Mouse (Mus musculus): Measurements from ENCODE around the gene Rnf126. TPM values are rescaled to one million over a fixed set of nuclear protein-coding genes. Genes with fewer than 3 reads are reported as not detected.

Rnf126 gene
- polyA plus RNA-seq, 1 experiment from 2014 or later, result 92.3 TPM

GRCm38 (mm10) chr10:79745411-79745810, 21.3 kb downstream of the Rnf126 start:
- Histone ChIP-seq H3K9me3 (replicated peaks; ENCODE audit: control insufficient read depth, low read length, poor library complexity, severe bottlenecking) (peaks cover 4% of the 10 kb centered on the region; the same call in 1 of the 2 replicates), H3K9ac (ENCODE audit: low read depth, low read length) (0 out of 2 replicates have a peak overlapping the region, but pooled peaks have one; percentile 60), H3K4me2 (ENCODE audit: low read length) (peak overlapping the region; percentile 82), H3K27ac (ENCODE audit: low read length) (no peak overlapping the region), H3K36me3 (ENCODE audit: control insufficient read depth, insufficient read depth, low read length) (peaks cover 20% of the 10 kb centered on the region), H3K4me3 (ENCODE audit: low read depth, low read length) (peak overlapping the region; percentile 55), H3K4me1 (ENCODE audit: control insufficient read depth, insufficient read depth, low read length) (peaks cover 12% of the 10 kb centered on the region), H3K27me3 (ENCODE audit: control insufficient read depth, insufficient read depth, low read depth, low read length) (no peaks in the 10 kb centered on the region)
- no peak for ATAC-seq
- 94% methylated on average over 3 of the region's 3 CpGs for WGBS

DNA sequence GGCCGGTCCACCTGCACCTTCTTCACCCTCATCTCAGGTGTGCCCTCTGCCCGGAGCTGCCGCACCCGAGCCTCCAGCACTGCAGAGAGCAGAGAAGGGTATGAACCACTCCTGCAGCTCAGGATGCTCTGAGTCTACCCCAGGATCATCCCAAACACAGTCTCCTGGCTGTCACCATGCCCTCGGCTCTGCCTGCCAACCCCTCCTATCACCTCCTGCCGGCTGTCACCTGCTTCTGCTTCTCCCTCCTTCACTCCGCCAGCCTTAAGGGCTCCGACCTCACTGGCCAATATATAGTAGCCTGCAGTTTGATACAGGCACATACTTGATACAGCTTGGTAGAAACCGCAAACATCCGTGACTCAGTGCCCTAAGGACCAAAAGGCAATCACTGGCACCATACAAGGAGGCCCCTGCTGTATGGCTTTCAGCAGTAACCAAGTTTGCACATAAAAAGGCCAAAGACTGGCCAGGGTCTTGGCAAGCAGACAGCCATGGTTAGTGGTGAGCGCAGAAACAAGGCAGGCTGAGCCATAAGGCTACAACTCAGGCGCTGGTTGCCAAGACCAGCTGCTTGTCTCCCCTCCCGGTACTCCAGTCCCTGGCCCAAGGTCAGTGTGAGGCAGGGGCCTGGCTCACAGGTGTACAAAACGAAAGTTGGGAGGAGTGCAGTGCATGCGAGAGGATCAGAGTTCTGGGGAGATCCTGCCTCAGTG, 22.9 kb downstream of the Rnf126 start:
- Histone ChIP-seq H3K4me1 (ENCODE audit: control insufficient read depth, insufficient read depth, low read length) (peaks cover 12% of the 10 kb centered on the region), H3K27me3 (ENCODE audit: control insufficient read depth, insufficient read depth, low read depth, low read length) (no peaks in the 10 kb centered on the region), H3K36me3 (ENCODE audit: control insufficient read depth, insufficient read depth, low read length) (peaks cover 36% of the 10 kb centered on the region), H3K9me3 (replicated peaks; ENCODE audit: control insufficient read depth, low read length, poor library complexity, severe bottlenecking) (peaks cover 20% of the 10 kb centered on the region), H3K9ac (ENCODE audit: low read depth, low read length) (no peak overlapping the region), H3K4me3 (ENCODE audit: low read depth, low read length) (no peak overlapping the region), H3K27ac (ENCODE audit: low read length) (no peak overlapping the region), H3K4me2 (ENCODE audit: low read length) (no peak overlapping the region)
- 94% methylated on average over 15 of the region's 15 CpGs for WGBS
- ATAC-seq, result no peak

- no peak overlapping the region for H3K4me2 ChIP-seq (ENCODE audit: low read length)
- no peak for ATAC-seq
- no peak overlapping the region for H3K9ac ChIP-seq (ENCODE audit: low read depth, low read length)
- WGBS, result 93% methylated on average over 11 of the region's 11 CpGs
- H3K4me3 ChIP-seq (ENCODE audit: low read depth, low read length), result no peak overlapping the region
- H3K27me3 ChIP-seq (ENCODE audit: control insufficient read depth, insufficient read depth, low read depth, low read length), result no peaks in the 10 kb centered on the region
- H3K27ac ChIP-seq (ENCODE audit: low read length), result no peak overlapping the region
- H3K9me3 ChIP-seq (replicated peaks; ENCODE audit: control insufficient read depth, low read length, poor library complexity, severe bottlenecking), result peaks cover 24% of the 10 kb centered on the region
- peaks cover 12% of the 10 kb centered on the region for H3K4me1 ChIP-seq (ENCODE audit: control insufficient read depth, insufficient read depth, low read length)
- peaks cover 43% of the 10 kb centered on the region for H3K36me3 ChIP-seq (ENCODE audit: control insufficient read depth, insufficient read depth, low read length)
Measured at GRCm38 (mm10) chr10:79743161-79743560, 23.6 kb downstream of the Rnf126 start.

GRCm38 (mm10) chr10:79740863-79741262, 25.9 kb downstream of the Rnf126 start:
- H3K36me3 ChIP-seq (ENCODE audit: control insufficient read depth, insufficient read depth, low read length), result peaks cover 66% of the 10 kb centered on the region
- no peaks in the 10 kb centered on the region for H3K27me3 ChIP-seq (ENCODE audit: control insufficient read depth, insufficient read depth, low read depth, low read length)
- 52% methylated on average over 11 of the region's 11 CpGs for WGBS
- peaks cover 7% of the 10 kb centered on the region for H3K4me1 ChIP-seq (ENCODE audit: control insufficient read depth, insufficient read depth, low read length)
- H3K9me3 ChIP-seq (replicated peaks; ENCODE audit: control insufficient read depth, low read length, poor library complexity, severe bottlenecking), result peaks cover 30% of the 10 kb centered on the region
- H3K4me3 ChIP-seq (ENCODE audit: low read depth, low read length), result no peak overlapping the region
- H3K27ac ChIP-seq (ENCODE audit: low read length), result no peak overlapping the region
- H3K4me2 ChIP-seq (ENCODE audit: low read length), result no peak overlapping the region
- no peak for ATAC-seq
- H3K9ac ChIP-seq (ENCODE audit: low read depth, low read length), result no peak overlapping the region

DNA sequence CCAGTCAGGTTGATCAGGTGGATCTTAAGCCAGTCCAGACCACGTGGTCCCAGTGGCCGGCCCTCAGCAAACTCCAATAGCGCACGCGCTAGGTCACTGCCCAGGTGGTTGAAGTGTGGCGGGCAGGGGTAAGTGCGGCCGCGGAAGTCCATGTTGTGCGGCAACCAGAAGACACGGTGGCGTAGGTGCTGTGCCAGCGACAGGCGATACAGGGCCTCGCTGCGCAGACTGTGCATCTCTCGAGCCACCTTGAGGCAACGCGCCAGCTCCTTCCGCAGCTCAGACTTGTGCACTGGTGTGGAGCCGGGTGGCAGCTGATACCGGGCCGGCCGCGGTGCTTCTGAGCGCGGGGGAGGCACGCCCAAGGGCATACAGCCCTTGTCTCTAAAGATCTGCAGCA, 27.5 kb downstream of the Rnf126 start:
- Histone ChIP-seq H3K4me2 (ENCODE audit: low read length) (no peak overlapping the region), H3K4me3 (ENCODE audit: low read depth, low read length) (no peak overlapping the region), H3K4me1 (ENCODE audit: control insufficient read depth, insufficient read depth, low read length) (no peaks in the 10 kb centered on the region), H3K27ac (ENCODE audit: low read length) (no peak overlapping the region), H3K9ac (ENCODE audit: low read depth, low read length) (no peak overlapping the region), H3K36me3 (ENCODE audit: control insufficient read depth, insufficient read depth, low read length) (peaks cover 79% of the 10 kb centered on the region), H3K9me3 (replicated peaks; ENCODE audit: control insufficient read depth, low read length, poor library complexity, severe bottlenecking) (peaks cover 31% of the 10 kb centered on the region), H3K27me3 (ENCODE audit: control insufficient read depth, insufficient read depth, low read depth, low read length) (no peaks in the 10 kb centered on the region)
- ATAC-seq, result no peak
- 96% methylated on average over 28 of the region's 28 CpGs for WGBS

DNA sequence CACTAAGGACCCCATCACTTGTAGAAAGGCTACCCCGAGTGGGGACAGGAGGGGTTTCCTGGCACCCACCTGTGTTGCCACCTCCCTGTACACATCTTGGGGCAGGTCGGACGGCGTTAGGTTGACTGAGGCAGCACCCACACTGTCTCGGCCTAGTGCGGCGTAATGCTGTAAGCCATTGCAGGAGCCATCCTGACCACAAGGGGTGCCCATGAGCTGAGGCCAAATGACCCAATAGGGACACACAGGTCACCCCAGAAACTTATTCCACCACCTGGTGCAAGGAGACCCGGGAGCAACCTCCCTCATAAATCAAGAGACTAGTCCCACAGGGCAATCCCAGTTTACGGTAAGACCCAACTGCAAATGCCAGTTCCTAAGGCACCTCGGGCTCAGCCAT, 28.5 kb downstream of the Rnf126 start:
- H3K4me3 ChIP-seq (ENCODE audit: low read depth, low read length), result no peak overlapping the region
- no peak for ATAC-seq
- H3K4me2 ChIP-seq (ENCODE audit: low read length), result no peak overlapping the region
- H3K36me3 ChIP-seq (ENCODE audit: control insufficient read depth, insufficient read depth, low read length), result peaks cover 78% of the 10 kb centered on the region
- H3K9ac ChIP-seq (ENCODE audit: low read depth, low read length), result no peak overlapping the region
- H3K9me3 ChIP-seq (replicated peaks; ENCODE audit: control insufficient read depth, low read length, poor library complexity, severe bottlenecking), result peaks cover 31% of the 10 kb centered on the region
- no peak overlapping the region for H3K27ac ChIP-seq (ENCODE audit: low read length)
- no peaks in the 10 kb centered on the region for H3K4me1 ChIP-seq (ENCODE audit: control insufficient read depth, insufficient read depth, low read length)
- 85% methylated on average over 10 of the region's 10 CpGs for WGBS
- H3K27me3 ChIP-seq (ENCODE audit: control insufficient read depth, insufficient read depth, low read depth, low read length), result no peaks in the 10 kb centered on the region

DNA sequence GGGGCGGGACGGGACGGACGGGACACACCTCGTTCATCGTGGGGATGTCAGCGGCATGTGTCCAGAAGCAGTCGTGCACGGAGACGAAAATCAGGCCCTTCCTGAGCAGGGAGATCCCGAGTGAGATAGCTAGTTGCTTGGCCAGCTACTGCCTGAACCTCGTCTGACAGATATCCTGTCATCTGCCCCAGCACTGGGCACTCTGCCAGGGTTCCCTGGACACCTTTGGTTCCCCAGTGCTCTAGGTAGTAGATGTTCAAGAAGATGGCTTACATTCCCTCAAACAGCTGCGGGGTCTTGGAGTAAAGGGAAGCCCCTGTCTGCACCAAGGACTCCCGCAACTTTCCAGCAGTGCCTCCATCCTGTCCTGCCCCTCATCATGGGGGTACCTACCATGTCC, 30.0 kb downstream of the Rnf126 start:
- H3K36me3 ChIP-seq (ENCODE audit: control insufficient read depth, insufficient read depth, low read length), result peaks cover 84% of the 10 kb centered on the region
- no peak overlapping the region for H3K4me2 ChIP-seq (ENCODE audit: low read length)
- no peak for ATAC-seq
- H3K4me1 ChIP-seq (ENCODE audit: control insufficient read depth, insufficient read depth, low read length), result no peaks in the 10 kb centered on the region
- 89% methylated on average over 13 of the region's 14 CpGs for WGBS
- H3K27me3 ChIP-seq (ENCODE audit: control insufficient read depth, insufficient read depth, low read depth, low read length), result no peaks in the 10 kb centered on the region
- H3K9me3 ChIP-seq (replicated peaks; ENCODE audit: control insufficient read depth, low read length, poor library complexity, severe bottlenecking), result peaks cover 31% of the 10 kb centered on the region
- no peak overlapping the region for H3K4me3 ChIP-seq (ENCODE audit: low read depth, low read length)
- H3K9ac ChIP-seq (ENCODE audit: low read depth, low read length), result no peak overlapping the region
- no peak overlapping the region for H3K27ac ChIP-seq (ENCODE audit: low read length)

DNA sequence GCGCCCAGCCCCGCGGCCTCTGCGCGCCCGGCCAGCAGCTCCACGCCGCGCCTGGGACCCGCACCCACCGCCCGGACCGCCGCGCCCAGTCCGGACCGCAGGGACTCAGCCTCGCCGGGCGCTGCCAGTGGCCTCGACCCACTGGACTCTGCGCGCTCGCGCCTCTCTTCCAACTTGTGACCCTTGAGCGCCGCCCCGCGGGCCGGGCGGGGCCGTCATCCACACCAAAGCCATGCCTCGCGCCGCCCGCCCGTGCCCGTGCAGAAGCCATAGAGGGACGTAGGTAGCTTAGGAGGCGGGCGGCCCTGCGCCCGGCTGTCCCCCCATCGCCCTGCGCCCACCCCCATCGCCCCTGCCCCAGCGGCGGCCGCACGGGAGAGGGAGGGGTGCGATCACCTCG, 31.4 kb downstream of the Rnf126 start:
- ATAC-seq, result no peak
- H3K27me3 ChIP-seq (ENCODE audit: control insufficient read depth, insufficient read depth, low read depth, low read length), result no peaks in the 10 kb centered on the region
- H3K9ac ChIP-seq (ENCODE audit: low read depth, low read length), result no peak overlapping the region
- 32% methylated on average over 42 of the region's 52 CpGs for WGBS
- peaks cover 27% of the 10 kb centered on the region for H3K9me3 ChIP-seq (replicated peaks; ENCODE audit: control insufficient read depth, low read length, poor library complexity, severe bottlenecking)
- no peak overlapping the region for H3K4me2 ChIP-seq (ENCODE audit: low read length)
- H3K4me3 ChIP-seq (ENCODE audit: low read depth, low read length), result no peak overlapping the region
- no peaks in the 10 kb centered on the region for H3K4me1 ChIP-seq (ENCODE audit: control insufficient read depth, insufficient read depth, low read length)
- H3K36me3 ChIP-seq (ENCODE audit: control insufficient read depth, insufficient read depth, low read length), result peaks cover 71% of the 10 kb centered on the region
- H3K27ac ChIP-seq (ENCODE audit: low read length), result no peak overlapping the region

GRCm38 (mm10) chr10:79733847-79734246, 32.9 kb downstream of the Rnf126 start:
- 97% methylated on average over 15 of the region's 15 CpGs for WGBS
- H3K27ac ChIP-seq (ENCODE audit: low read length), result no peak overlapping the region
- H3K4me2 ChIP-seq (ENCODE audit: low read length), result no peak overlapping the region
- H3K4me1 ChIP-seq (ENCODE audit: control insufficient read depth, insufficient read depth, low read length), result no peaks in the 10 kb centered on the region
- H3K9ac ChIP-seq (ENCODE audit: low read depth, low read length), result no peak overlapping the region
- no peaks in the 10 kb centered on the region for H3K27me3 ChIP-seq (ENCODE audit: control insufficient read depth, insufficient read depth, low read depth, low read length)
- H3K36me3 ChIP-seq (ENCODE audit: control insufficient read depth, insufficient read depth, low read length), result peaks cover 56% of the 10 kb centered on the region
- H3K4me3 ChIP-seq (ENCODE audit: low read depth, low read length), result no peak overlapping the region
- peaks cover 11% of the 10 kb centered on the region for H3K9me3 ChIP-seq (replicated peaks; ENCODE audit: control insufficient read depth, low read length, poor library complexity, severe bottlenecking)
- no peak for ATAC-seq

Measured in midbrain, embryonic 16.5 days (tissue).